31 mouse cellular contexts compared by ENCODE assay signal in genomic region chr9:72690811-72691210, GRCm38 (mm10). TPM values are rescaled to one million over a fixed set of nuclear protein-coding genes. Genes with fewer than 3 reads are reported as not detected.
A peak's percentile ranks its signal among the peaks of the same experiment; 100 is the strongest.
DNase-seq lines count a peak whose midpoint lies in the region; ATAC-seq and TF ChIP-seq lines count a peak whose summit lies in the region.
"Had no signal": no experiment of that assay in that cellular context is flagged by ENCODE, and none has a peak within 500 bp of the region (broad histone marks: within the 10 kb centered on the region; RNA-seq: fewer than 3 reads in every experiment).

No protein-coding gene starts in this region.

- H3K4me3 ChIP-seq in gastrocnemius, adult 2 months, result peak overlapping the region; percentile 71
- no peak overlapping the region for H3K4me3 ChIP-seq in limb, embryonic 12.5 days (replicated peaks)
- no peak overlapping the region for H3K4me3 ChIP-seq in limb, embryonic 10.5 days
- no peak overlapping the region for H3K4me3 ChIP-seq in embryonic facial prominence, embryonic 15.5 days (replicated peaks)
- no peak overlapping the region for H3K4me3 ChIP-seq in limb, embryonic 15.5 days
- H3K4me3 ChIP-seq: heart, embryonic 15.5 days; hindbrain, embryonic 15.5 days; liver, embryonic 12.5 days; megakaryocyte, embryonic 14.5 days; midbrain, embryonic 13.5 days; neural tube, embryonic 13.5 days had no signal

- TF ChIP-seq CTCF in gastrocnemius, adult 2 months (IDR thresholded peaks at IDR 0.05), result no peak

- H3K4me1 ChIP-seq in limb, embryonic 12.5 days (replicated peaks), result peaks cover 46% of the 10 kb centered on the region
- no peaks in the 10 kb centered on the region for H3K4me1 ChIP-seq in limb, embryonic 10.5 days
- H3K4me1 ChIP-seq in embryonic facial prominence, embryonic 15.5 days, result peaks cover 52% of the 10 kb centered on the region
- peaks cover 40% of the 10 kb centered on the region for H3K4me1 ChIP-seq in limb, embryonic 15.5 days

- no peak overlapping the region for H3K9ac ChIP-seq in limb, embryonic 12.5 days (replicated peaks)
- H3K9ac ChIP-seq in embryonic facial prominence, embryonic 15.5 days, result no peak overlapping the region
- H3K9ac ChIP-seq in limb, embryonic 15.5 days, result no peak overlapping the region
- H3K9ac ChIP-seq: heart, embryonic 15.5 days; hindbrain, embryonic 15.5 days; liver, embryonic 12.5 days; midbrain, embryonic 13.5 days; neural tube, embryonic 13.5 days had no signal

- peaks cover 85% of the 10 kb centered on the region for H3K36me3 ChIP-seq in limb, embryonic 12.5 days
- H3K36me3 ChIP-seq in limb, embryonic 10.5 days, result peaks cover 100% of the 10 kb centered on the region
- peaks cover 65% of the 10 kb centered on the region for H3K36me3 ChIP-seq in embryonic facial prominence, embryonic 15.5 days
- peaks cover 72% of the 10 kb centered on the region for H3K36me3 ChIP-seq in limb, embryonic 15.5 days

- whole genome bisulfite sequencing in limb, embryonic 12.5 days, result 49% methylated on average over 1 of the region's 1 CpGs
- WGBS in limb, embryonic 10.5 days, result 65% methylated on average over 1 of the region's 1 CpGs
- WGBS in embryonic facial prominence, embryonic 15.5 days, result 46% methylated on average over 1 of the region's 1 CpGs
- WGBS in limb, embryonic 15.5 days, result 39% methylated on average over 1 of the region's 1 CpGs

- H3K27ac ChIP-seq in gastrocnemius, adult 2 months, result peak overlapping the region; percentile 96
- H3K27ac ChIP-seq in limb, embryonic 12.5 days, result peak overlapping the region; percentile 77
- no peak overlapping the region for H3K27ac ChIP-seq in limb, embryonic 10.5 days
- H3K27ac ChIP-seq in embryonic facial prominence, embryonic 15.5 days (replicated peaks), result peak overlapping the region; percentile 48; the same call in 1 of the 2 replicates
- H3K27ac ChIP-seq in limb, embryonic 15.5 days, result peak overlapping the region; percentile 4
- H3K27ac ChIP-seq: hindbrain, embryonic 15.5 days; liver, embryonic 12.5 days; midbrain, embryonic 13.5 days; neural tube, embryonic 13.5 days had no signal

- intact Hi-C loops in gastrocnemius, adult 2 months (cut with DNase I), result no loop called here

- no peak overlapping the region for H3K4me2 ChIP-seq in limb, embryonic 12.5 days
- H3K4me2 ChIP-seq in embryonic facial prominence, embryonic 15.5 days (replicated peaks), result no peak overlapping the region
- H3K4me2 ChIP-seq in limb, embryonic 15.5 days, result no peak overlapping the region
- H3K4me2 ChIP-seq: heart, embryonic 15.5 days; hindbrain, embryonic 15.5 days; liver, embryonic 12.5 days; midbrain, embryonic 13.5 days; neural tube, embryonic 13.5 days had no signal

- no peak for DNase-seq in gastrocnemius, adult 2 months
- no peak for DNase-seq in gastrocnemius, postnatal 25 days
- no peak for DNase-seq in limb, embryonic 10.5 days (ENCODE audit: low spot score)
- no peak for DNase-seq in right cerebral cortex, postnatal 4 days
- DNase-seq in layer of hippocampus, postnatal 10 days (ENCODE audit: low spot score in 2 of 2), result no peak
- DNase-seq: adrenal gland, postnatal 14 days; cerebellum, adult 11 months; cerebellum, adult 9-10 months; embryo, embryonic 11 days; kidney, adult 9 months; kidney, postnatal 14 days; layer of hippocampus, adult 9-11 months; lung, adult 18-20 months; lung, postnatal 4 days; retina, postnatal 1 day; right cerebral cortex, postnatal 25 days; spleen, adult 18-20 months; thymus, adult 2 months; thymus, postnatal 36 days had no signal

- H3K27me3 ChIP-seq in limb, embryonic 12.5 days, result no peaks in the 10 kb centered on the region
- H3K27me3 ChIP-seq in limb, embryonic 10.5 days (ENCODE audit: low read depth, poor library complexity, severe bottlenecking), result no peaks in the 10 kb centered on the region
- H3K27me3 ChIP-seq in embryonic facial prominence, embryonic 15.5 days, result no peaks in the 10 kb centered on the region
- no peaks in the 10 kb centered on the region for H3K27me3 ChIP-seq in limb, embryonic 15.5 days
- H3K27me3 ChIP-seq: heart, embryonic 15.5 days; hindbrain, embryonic 15.5 days; liver, embryonic 12.5 days; megakaryocyte, embryonic 14.5 days; midbrain, embryonic 13.5 days; neural tube, embryonic 13.5 days had no signal

- H3K9me3 ChIP-seq in limb, embryonic 12.5 days, result no peaks in the 10 kb centered on the region
- no peaks in the 10 kb centered on the region for H3K9me3 ChIP-seq in limb, embryonic 10.5 days (replicated peaks)
- H3K9me3 ChIP-seq in embryonic facial prominence, embryonic 15.5 days (replicated peaks), result no peaks in the 10 kb centered on the region
- H3K9me3 ChIP-seq in limb, embryonic 15.5 days, result no peaks in the 10 kb centered on the region
- H3K9me3 ChIP-seq: heart, embryonic 15.5 days; hindbrain, embryonic 15.5 days; liver, embryonic 12.5 days; megakaryocyte, embryonic 14.5 days; midbrain, embryonic 13.5 days; neural tube, embryonic 13.5 days had no signal

- no peak for ATAC-seq in limb, embryonic 12.5 days (ENCODE audit: insufficient number of reproducible peaks, insufficient read depth, low FRiP score, low TSS enrichment, low read depth)
- ATAC-seq in embryonic facial prominence, embryonic 15.5 days (ENCODE audit: insufficient number of reproducible peaks, low FRiP score, low TSS enrichment, low read depth), result no peak
- no peak for ATAC-seq in limb, embryonic 15.5 days (ENCODE audit: insufficient number of reproducible peaks, low FRiP score, low TSS enrichment, low read depth)
- ATAC-seq: forebrain, embryonic 14.5 days; inflammation-experienced regulatory T-cells, adult 6 months; liver, embryonic 12.5 days; lung, postnatal 0 days; midbrain, embryonic 13.5 days had no signal

RNA-seq across cellular contexts. Expression of gene Nedd4, which starts 28.7 kb away (rescaled TPM):
- 100 to 1,000 TPM; 273 to 325 TPM for total RNA-seq in gastrocnemius, adult 2 months (2021)
- 100 to 1,000 TPM; 238 to 268 TPM for total RNA-seq in gastrocnemius, postnatal 25 days (2021)
- 815 and 839 TPM in 2 replicates for polyA plus RNA-seq in limb, embryonic 12.5 days (2016; fragmentation: Nextera tagmentation; extraction: Ambion mirVana)
- polyA plus RNA-seq in limb, embryonic 10.5 days (2016; fragmentation: Nextera tagmentation; extraction: Ambion mirVana), result 565 and 690 TPM in 2 replicates
- 541 and 546 TPM in 2 replicates for polyA plus RNA-seq in embryonic facial prominence, embryonic 15.5 days (2015; fragmentation: Nextera tagmentation; extraction: Ambion mirVana)
- polyA plus RNA-seq in limb, embryonic 15.5 days (2015; fragmentation: Nextera tagmentation; extraction: Ambion mirVana), result 569 and 579 TPM in 2 replicates
- 100 to 1,000 TPM; 342 to 359 TPM for total RNA-seq in layer of hippocampus, postnatal 10 days (2021)
